Mouse (Mus musculus) retina, adult 2 months (tissue): ENCODE results near the gene Pusl1.

Source experiments
- DNase-seq: peaks from one replicate; pipeline ENCODE4 v3.0.0-alpha.2; 2012; ENCODE audit warnings: low read depth, low spot score

The Pusl1 gene

DNA sequence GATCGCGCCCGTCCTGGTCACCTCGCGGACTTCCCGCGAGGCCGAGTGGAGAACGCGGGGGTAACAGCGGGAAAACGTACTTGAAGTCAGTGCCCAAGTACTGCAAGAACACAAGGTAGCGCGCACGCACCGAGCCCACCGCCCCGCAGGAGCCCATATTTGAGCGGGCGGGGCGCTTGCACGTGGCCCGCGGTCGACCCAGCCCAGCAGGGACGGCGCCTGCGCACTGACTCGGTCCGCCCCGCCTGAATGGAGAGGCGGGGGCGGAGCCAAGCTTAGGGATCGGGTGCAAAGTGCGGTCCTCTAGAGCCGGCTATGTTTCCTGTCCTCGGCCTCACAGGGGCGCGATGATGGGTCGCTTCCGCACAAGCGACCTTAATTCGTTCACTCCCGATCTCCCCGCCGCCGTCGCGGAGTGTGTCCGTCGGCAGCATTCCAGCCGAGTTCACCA lies at the start of gene Pusl1, which contains the start of gene Acap3:
Pusl1 (minus strand) TSS at position 231 of the 451 bp plus-strand sequence.
Acap3 (plus strand) TSS at position 272 of the 451 bp plus-strand sequence.
- peak; percentile 85 for DNase-seq

DNA sequence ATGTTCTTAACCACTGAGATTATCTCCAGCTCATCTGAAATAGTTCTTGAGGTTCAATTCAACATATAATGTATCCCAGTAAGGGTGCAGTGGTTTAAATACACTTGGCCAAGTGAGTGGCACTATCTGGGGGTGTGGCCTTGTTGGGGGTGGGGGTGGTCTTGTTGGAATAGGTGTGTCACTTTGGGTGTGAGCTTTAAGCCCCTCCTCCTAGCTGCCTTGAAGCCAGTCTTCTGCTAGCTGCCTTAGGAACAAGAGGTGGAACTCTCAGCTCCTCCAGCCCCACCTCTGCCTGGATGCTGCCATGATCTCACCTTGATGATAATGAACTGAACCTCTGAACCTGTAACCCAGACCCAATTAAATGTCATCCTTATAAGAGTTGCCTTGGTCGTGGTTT lies 40.5 kb upstream of the Pusl1 start:
- no peak for DNase-seq

DNA sequence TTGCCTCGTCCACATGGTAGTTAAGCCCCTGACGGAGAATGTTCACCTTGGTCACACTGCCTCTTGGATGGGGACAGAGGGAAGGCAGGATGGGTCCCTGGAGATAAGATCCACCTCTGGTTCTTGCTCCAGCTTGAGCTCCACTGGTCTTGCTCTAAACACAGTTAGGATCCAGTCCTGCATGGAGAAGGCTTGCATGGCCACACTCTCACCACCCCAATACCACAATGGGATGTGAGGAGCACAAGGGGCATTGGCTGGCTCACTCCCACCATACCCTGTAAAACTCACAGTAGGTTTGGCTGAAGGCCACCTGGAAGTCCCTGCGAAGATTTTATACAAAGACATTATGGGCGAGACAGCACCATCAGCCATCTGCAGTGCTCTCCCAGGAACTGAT lies 17.2 kb upstream of the Pusl1 start:
- DNase-seq: no peak

DNA sequence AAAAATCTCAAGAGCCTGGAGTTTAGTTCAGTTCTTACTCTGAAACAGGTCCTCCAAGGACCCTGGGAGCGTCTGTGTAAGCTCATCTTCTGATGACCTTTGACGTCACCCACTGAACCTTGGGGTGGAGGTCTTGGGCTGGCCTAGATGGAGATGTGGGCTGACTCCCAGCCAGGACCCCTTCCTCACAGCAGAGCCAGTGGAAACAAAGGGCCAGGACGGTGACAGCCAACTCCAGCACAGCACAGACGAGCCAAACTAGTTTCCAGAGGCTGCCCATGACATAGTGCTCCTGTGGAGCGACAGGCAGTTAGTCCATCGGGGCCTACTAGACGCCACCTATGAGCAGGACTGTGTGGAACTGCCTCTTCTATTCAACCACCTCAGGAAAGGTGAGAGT lies 16.7 kb upstream of the Pusl1 start:
- no peak for DNase-seq

DNA sequence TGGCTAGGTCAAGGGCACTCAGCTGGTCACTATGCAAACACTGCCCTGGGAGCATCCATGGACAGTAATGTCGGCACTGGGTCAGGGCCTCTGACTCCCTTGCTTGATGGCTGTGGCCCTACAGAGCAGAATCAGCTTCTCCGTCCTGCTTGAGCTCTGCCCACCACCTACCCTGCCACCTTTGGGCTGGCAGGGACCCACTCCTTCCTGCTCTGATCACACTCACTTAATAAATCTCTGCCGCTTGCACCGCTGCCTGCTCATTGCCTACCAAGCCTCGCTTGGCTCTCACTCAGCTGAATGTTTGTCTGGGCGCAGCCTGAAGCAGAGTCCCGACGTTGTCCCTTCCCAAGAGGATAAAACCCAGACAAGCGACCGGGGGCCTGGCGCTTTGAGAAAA lies 15.4 kb upstream of the Pusl1 start:
- DNase-seq: no peak

DNA sequence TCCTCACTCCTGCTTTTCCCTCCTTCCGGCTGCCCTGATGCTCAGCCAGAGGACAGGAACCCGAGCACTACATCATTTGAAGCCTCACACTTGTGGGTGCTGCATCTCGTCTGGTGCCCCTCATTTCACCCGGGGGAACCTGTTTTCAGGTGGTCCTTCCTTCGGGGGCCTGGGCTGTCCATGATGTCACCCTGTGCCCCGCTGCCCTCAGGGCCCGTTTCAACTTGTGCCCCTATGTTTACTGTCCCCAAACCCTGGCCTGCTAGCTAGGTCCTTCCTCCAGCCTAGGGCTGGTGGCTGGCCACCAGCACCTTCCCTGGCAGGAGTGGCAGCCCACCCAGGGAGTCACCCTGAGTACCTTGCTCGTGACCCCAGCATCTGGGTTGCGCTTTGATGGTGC lies 14.5 kb upstream of the Pusl1 start:
- DNase-seq: no peak

DNA sequence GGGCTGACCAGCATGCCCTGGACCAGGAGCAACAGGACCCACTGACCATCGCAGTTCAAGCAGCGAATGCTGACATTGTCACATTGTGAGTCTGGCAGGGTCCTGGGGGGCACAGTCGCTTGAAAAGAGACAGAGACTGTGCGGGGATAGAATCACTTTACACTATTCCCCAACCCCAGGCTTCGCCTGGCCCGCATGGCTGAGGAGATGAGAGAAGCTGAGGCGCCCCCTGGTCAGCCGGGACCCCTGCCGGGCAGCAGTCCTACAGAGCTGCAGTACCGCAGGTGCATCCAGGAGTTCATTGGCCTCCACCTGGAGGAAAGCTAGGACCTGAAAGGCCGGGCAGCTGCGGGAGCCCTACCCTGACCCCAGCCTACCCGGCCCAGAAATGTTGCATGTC lies 14.1 kb upstream of the Pusl1 start:
- DNase-seq: no peak

DNA sequence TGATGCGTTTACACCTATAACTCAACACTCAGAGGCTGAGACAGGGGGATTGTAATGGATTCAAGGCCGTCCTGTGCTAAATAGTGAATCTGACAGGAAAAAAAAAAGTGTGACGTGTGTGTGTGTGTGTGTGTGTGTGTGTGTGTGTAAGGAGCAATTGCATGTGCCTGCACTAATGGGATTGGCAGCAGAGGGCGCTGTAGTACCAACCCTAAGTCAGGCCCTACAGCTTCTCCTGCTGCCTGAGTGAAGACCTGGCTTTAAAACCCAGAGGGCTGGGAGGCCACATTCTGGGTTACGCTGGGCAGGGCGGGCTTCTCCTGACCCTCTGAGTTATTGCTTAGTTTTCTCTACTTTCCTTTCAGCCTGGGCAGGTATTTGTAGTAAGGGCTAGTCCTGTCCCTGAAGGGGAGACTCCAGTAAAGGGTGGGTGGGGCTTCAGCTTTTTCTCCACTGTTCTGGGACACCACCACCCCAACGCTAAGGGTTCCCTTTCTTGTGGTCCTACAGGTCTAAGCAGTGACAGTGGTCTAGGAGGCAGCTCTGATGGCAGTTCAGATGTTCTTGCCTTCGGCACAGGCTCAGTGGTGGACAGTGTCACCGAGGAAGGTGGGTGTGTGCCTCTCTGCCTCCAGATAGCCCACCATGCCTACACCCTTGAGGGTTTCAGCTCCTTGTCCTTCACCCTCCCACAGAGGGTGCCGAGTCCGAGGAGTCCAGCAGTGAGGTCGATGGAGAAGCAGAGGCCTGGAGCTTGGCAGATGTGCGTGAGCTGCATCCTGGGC lies 12.9 kb upstream of the Pusl1 start:
- DNase-seq: no peak

DNA sequence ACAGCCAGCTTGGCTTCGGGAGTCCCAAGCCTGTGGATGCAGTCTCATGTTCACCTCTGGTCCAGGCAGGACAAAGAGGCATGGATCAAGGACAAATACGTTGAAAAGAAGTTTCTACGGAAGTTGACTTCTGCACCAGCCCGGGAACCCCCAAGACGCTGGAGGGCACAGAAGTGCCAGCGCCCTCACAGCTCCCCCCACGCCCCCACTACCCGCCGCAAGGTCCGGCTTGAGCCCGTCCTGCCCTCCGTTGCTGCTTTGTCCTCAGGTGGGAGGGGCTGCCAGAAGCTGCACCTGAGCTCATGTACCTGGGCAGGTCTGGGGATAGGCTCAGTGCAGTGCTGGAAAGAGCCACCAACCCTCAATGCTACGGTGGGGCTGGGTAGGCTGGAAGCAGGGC lies 11.7 kb upstream of the Pusl1 start:
- DNase-seq: no peak

DNA sequence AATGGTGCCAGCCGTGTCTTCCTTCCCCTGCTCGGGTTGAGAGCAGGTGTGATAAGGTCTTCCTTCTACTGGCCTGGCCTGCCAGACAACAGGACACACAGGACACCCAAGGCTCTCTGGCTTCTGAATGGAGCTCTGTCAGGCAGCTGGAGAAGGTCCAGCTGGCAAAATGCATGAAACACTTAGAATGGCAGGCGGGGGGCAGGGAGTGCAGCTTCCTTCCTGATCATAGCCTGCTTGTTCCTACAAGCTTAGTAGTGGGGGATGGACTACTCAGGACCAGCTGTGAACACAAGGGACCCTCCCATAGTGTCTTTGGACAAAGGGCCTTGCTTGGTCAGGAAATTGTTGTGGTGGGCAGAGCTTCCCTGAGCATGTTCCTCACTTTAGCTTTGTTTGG lies 9.6 kb upstream of the Pusl1 start:
- no peak for DNase-seq

DNA sequence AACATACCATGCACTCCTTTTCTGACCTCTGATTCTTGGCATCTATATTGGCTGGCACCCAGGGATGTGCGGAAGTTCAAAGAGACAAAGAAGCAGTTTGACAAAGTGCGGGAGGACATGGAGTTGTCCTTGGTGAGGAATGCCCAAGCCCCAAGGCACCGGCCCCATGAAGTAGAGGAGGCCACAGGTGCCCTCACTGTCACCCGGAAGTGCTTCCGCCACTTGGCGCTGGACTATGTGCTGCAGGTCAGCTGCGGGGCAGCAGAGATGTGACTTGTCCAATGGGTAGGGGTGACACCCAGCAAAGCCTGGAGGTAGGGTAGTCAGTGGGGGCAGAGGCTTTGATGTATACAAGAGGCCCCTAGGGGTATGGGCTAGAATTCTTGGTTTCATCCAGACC lies 7.8 kb upstream of the Pusl1 start:
- DNase-seq: no peak

DNA sequence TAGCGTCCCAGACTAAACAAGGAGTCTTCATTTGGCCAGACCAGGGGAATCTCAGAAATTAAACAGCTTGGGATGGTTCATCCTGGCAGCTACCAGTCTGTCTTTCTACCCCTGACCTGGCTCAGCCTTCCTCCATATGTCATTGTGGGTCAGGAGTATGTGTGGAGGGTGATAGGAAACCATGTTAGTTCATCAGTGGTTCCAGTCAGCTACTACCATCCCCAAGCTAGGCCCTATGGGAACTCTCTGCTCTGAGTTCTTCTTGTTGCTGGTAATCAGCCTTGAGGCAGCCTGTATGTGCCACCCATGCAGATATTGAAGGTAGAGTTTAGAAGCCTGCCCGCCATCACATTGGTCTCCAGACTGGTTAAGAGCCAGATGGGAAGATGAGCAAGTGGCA lies 6.7 kb upstream of the Pusl1 start:
- no peak for DNase-seq

DNA sequence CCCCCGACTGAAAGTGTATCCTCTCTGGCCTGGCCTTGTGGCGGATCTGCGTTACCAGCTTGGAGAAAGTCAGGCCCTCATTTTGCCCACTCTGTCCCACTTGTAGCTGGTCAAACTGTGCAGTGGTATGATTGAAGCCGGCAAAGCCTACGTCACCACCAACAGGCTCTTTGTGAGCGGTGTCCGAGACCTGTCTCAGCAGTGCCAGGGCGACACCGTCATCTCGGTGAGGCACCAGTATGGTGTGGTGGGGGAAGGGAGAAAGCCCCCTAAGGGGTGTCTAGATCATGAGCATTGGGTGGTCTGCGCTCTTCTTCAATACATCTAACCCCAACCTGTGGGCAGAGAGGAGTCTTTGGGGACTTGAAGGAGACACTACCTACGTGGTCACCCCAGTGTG lies 4.9 kb upstream of the Pusl1 start:
- DNase-seq: no peak

DNA sequence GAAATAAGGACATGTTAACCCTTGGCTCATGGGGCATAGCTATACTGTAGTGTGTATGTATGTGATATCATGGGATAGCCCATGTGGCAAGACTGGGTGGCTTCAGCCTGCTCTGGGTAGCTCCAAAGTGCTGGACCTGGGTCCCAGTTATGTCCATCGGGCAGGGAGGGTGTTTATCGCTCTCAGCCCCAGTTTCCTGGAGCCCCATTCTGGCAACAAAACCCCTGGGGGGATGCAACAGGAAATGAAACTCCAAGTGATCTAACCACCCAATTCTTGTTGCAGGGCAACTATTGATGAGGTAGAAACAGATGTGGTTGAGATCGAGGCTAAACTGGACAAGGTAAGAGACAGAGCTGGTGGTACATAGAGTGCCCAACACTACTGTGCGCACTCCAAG lies 4.2 kb upstream of the Pusl1 start:
- DNase-seq: no peak

DNA sequence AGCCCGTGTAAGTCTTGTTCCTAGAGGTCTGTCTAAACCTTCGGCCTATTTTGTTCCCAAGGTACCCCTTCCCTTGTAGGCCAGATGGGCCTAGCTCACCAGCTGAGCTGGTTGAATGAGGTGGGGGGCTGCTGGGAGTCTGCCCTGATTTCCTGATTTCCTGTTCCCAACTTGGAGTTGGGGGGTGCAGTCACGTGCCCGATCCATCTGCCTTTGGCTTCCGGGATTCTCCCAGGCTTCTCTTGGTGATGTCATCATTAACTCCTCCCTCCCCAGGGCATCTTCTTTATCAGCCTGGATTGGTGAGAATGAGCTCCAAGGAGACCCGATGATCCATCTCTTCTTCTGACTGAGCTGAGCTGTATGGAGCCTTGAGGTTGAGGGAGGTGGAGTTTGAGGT lies 3.6 kb upstream of the Pusl1 start:
- DNase-seq: peak; percentile 39

DNA sequence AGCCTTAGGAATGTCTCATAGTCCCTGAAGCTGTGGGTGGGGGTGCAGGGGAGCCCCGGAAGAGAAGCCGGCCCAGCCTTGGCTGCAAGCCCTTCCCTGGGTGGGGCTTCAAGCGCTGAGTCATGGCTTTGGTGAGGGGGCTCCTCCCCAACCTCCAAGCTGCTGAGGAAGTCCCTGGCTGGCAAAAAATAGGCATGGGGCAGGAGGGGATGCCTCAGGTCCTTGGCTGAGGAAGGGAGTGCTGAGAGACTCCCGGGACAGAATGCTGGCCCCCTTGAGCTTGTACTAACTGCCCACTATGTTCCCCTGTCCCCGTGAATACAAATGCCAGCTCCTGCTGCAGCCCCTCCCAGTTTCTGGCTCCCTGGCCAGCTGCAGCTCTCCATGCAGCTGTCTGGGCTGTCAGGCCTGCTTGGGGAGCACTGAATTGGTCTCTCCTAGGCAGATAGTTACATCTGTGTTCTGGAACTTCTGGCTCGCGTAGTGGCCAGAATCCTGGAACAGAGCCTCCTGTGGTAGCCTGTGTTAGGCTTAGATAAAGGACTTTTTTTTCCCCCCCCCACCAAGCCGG lies 2.8 kb upstream of the Pusl1 start:
- no peak for DNase-seq

DNA sequence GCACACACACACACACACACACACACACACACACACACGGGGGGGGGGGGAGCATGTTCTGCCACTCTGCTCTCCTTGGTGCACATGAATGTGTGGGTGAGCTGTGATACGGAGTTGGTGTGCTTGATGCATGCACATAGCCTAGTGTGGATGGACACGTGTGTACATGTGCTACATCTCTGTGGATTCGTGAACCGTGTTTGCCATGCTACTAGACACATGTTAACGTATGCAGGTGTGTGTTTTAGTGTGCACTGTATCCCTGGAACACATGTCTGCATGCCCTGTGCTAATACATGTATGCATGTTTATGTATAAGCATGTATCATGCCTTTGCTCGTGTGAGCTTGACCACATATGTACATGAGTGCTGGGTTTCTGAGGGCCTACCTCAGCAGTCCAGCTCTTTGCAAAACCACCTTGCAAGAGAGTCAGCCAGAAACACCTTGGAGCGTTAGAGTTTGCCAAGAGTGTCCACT lies 1.7 kb upstream of the Pusl1 start:
- no peak for DNase-seq

DNA sequence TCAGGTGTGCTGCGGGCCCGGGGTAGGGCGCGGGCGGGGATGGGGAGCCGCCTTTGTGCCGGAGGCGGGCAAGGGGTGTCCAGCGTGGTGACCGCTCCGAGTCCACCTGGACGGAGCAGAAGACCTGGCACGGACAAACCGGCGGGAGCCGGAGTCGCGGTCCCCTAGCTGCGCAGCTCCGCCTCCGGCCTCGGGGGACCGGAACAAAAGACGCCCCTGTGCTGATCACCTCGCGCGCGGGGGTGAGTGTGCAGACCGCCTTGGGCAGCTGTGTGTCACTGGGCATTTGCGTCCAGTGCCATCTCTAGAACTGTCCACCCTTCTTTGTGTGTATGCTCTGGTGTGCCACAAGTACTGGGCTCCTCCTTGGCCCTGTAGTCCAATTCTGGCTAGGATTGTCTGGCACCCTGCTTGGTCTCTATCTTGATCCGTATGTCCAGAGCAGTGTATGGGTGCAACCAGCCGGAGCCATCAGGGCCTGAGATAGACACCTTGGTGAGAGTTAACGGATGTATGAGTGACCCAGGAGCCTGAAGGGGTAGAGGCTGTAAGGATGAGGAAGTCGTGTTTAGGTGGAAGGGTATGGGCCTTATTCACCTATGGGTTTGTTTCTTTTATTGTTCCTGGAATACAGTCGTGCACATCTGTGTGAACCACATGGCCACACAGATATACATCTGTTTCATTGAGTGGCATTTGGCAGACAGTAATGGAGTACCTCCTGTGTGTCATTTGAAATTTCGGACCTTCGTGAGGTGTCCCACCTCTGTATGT lies 1.0 kb upstream of the Pusl1 start:
- no peak for DNase-seq

DNA sequence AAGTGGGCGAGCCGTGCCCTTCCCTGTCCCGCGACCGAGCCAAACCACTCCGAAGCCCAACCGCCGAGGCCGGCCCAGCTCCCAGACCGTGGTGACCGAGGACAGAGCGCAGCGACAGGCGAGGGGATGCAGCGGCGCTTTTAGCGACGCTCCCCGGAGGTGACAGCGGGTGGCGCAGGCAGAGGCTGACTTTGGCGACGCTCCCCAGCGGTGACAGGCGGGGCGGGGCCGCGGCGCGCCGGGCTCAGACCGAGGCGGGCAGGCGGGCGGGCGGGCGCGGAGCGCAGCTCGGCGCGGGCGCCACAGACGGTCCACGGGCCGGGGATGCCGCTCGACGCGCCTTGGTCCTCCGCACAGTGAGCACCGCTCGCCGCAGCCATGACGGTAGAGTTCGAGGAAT lies 436 bp upstream of the Pusl1 start:
- DNase-seq: peak; percentile 66

DNA sequence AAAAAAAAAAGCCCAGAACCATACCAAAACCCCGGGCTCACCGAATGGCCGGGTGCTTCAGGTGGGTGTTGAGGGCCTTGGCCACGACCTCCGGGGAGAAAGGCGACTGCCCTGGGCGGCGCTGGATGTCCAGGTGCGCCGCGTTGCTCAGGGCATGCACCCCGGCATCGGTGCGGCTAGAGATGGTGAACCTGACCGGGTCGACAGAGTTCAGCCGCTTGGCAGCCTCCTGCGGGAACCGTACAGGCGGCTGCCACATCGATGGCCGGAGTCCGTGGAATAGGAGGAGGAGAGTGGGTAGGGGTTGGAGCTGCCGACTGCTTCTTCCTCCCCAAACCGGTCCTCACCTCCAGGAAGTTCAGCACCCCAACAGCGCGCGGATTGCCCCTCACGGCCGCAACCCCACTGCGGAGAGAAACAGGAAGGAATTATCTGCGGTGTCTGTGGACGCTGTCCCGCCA lies 540 bp downstream of the Pusl1 start:
- no peak for DNase-seq

DNA sequence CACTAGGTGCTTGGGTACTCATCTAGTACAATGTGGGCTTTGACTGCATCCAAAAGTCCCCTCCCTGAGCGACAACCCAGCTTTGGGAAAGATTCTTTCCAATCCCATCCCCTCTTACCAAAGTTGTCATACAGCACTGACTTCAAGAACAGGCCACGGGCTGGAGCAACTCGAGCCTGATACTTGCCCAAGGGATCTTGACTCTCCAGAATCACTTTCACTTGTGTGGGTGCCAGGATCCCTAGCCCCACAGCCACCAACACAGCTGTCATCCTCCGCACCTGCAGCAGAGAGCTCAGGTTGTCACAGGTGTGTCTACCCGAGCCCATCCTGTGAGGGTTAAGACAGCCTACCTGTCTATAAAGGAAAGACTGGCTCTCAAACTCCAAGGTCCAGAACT lies 2.3 kb downstream of the Pusl1 start:
- no peak for DNase-seq

DNA sequence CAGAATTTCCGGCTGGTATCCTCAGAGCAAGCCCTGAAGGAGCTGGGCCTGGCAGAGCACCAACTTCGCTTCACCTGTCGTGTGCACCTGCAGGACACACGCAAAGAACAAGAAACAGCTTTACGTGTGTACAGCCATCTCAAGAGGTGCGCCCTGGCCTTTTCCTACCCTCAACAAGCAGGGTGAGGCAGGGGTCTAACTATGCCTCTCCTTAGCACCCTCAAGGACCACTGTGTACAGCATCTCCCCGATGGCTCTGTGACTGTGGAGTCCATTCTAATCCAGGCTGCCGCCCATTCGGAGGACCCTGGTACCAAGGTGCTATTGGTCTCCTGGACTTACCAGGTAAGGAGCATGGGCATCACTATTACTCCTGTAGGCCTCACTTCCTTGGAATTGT lies 3.4 kb downstream of the Pusl1 start:
- no peak for DNase-seq

DNA sequence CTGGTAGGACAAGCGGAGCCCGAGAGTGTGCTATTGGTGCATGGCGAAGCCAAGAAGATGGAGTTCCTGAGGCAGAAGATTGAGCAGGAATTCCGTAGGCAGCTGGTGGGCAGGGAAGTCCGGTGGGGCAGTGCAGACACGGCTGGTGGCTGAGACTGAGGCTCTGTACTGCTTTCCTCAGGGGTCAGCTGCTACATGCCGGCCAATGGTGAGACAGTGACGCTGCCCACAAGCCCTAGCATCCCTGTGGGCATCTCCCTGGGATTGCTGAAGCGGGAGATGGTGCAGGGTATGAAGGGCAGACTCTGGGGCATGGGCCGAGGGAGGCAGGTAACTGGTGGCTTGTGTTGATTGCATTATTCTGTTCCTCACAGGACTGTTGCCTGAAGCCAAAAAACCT lies 3.9 kb downstream of the Pusl1 start:
- no peak for DNase-seq
